Mouse (Mus musculus): ENCODE measurements around the gene Trpm3.

DNA sequence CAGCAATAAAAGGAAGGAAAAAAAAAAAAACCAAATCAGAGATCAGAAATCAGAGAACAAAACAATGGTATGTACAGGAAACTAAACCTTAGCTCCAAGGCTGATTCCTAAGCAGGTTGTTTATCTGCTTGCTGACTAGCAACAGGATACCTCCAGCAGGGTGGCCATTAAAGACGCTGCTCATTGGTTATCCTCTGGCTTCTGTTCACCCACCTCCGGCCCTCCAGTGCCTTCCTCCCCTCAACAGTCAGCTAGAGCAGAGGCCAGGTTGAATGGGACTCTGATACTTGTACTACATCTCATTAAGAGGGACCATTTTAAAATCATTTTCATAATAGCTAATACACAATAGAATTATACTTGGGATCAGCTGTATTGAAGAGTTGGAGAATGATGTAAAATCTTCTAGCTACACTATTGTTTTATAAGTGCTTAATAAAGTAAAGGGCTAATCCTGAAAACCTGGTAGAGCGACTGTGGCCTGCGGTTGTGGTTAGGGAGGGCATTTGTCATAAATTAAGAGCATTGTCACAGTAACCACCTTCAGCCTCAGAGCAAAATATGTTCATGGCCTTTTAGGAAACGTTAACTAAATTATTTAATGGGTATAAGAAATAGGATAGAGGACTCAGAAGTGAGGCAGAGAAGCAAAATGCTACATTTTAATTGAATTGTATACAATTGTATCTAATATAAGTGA, 469.3 kb downstream of the Trpm3 start:
- TF ChIP-seq POLR2A (IDR thresholded peaks at IDR 0.05; ENCODE audit: control insufficient read depth, extremely low read depth, insufficient read depth, low read length, poor library complexity), result no peak
- no peak for TF ChIP-seq CTCF (IDR thresholded peaks at IDR 0.05; ENCODE audit: borderline replicate concordance, control insufficient read depth, extremely low read depth, insufficient read depth, low read length, poor library complexity)
